Mouse (Mus musculus) common myeloid progenitor, adult 5-6 weeks (primary cell): ENCODE measurements around the gene Zfp213. TPM values are rescaled to one million over a fixed set of nuclear protein-coding genes. Genes with fewer than 3 reads are reported as not detected.

ENCODE experiments used
- ATAC-seq: replicated peaks from 2 replicates; pipeline ENCODE4 v1.8.0; 2016; ENCODE audit warnings: low read depth, mild to moderate bottlenecking, moderate TSS enrichment, inconsistent platforms; ENCODE audit not compliant: poor library complexity, severe bottlenecking
- total RNA-seq: library from RNA; stranded (forward); fragments of 200-1000, 187-1606 nt; gene quantifications from 2 replicates; pipeline ENCODE4 v1.2.3, GENCODE M21; 2017

Zfp213 gene
- total RNA-seq, 1 experiment from 2014 or later, result 10.1 TPM

GRCm38 (mm10) chr17:23575951-23576552 is 12.0 kb upstream of the Zfp213 start:
- ATAC-seq, result no peak

GRCm38 (mm10) chr17:23574130-23574529 is 10.1 kb upstream of the Zfp213 start:
- ATAC-seq, result no peak

GRCm38 (mm10) chr17:23572059-23572458 is 8.0 kb upstream of the Zfp213 start:
- ATAC-seq, result no peak

- ATAC-seq, result peak; percentile 67
These were observed 7.0 kb upstream of the Zfp213 start for GRCm38 (mm10) chr17:23571084-23571483.

- peak; percentile 88 for ATAC-seq
These were observed 6.0 kb upstream of the Zfp213 start for GRCm38 (mm10) chr17:23570017-23570416.

GRCm38 (mm10) chr17:23568370-23568769 is 4.3 kb upstream of the Zfp213 start:
- no peak for ATAC-seq

- ATAC-seq, result no peak; the same call in 1 of the 2 replicates
These were observed 2.7 kb upstream of the Zfp213 start for GRCm38 (mm10) chr17:23566787-23567186.

- ATAC-seq, result no peak
These were observed 304 bp upstream of the Zfp213 start for GRCm38 (mm10) chr17:23564368-23564715.

GRCm38 (mm10) chr17:23559767-23560166 is 4.3 kb downstream of the Zfp213 start:
- ATAC-seq, result peak; percentile 37; the same call in 1 of the 2 replicates

GRCm38 (mm10) chr17:23555243-23555916 is 8.7 kb downstream of the Zfp213 start:
- ATAC-seq, result no peak

- ATAC-seq, result no peak
These were observed 9.7 kb downstream of the Zfp213 start for GRCm38 (mm10) chr17:23554321-23554720.

- no peak for ATAC-seq
These were observed 10.4 kb downstream of the Zfp213 start for GRCm38 (mm10) chr17:23553634-23554120.

GRCm38 (mm10) chr17:23552896-23553633 is 11.0 kb downstream of the Zfp213 start:
- ATAC-seq, result no peak

GRCm38 (mm10) chr17:23551963-23552362 is 12.1 kb downstream of the Zfp213 start:
- no peak for ATAC-seq

GRCm38 (mm10) chr17:23551416-23551815 is 12.6 kb downstream of the Zfp213 start:
- ATAC-seq, result no peak

- ATAC-seq, result peak; percentile 28
These were observed 13.2 kb downstream of the Zfp213 start for GRCm38 (mm10) chr17:23550856-23551255.

GRCm38 (mm10) chr17:23550188-23550791 is 13.7 kb downstream of the Zfp213 start:
- peak; percentile 40 for ATAC-seq

- no peak for ATAC-seq
These were observed 14.6 kb downstream of the Zfp213 start for GRCm38 (mm10) chr17:23549441-23549840.

- ATAC-seq, result peak; percentile 24
These were observed 15.4 kb downstream of the Zfp213 start for GRCm38 (mm10) chr17:23548615-23549014.

- no peak for ATAC-seq
These were observed 16.2 kb downstream of the Zfp213 start for GRCm38 (mm10) chr17:23547681-23548443.
